ENCODE assay signal across 8 mouse cellular contexts in the genomic region with DNA sequence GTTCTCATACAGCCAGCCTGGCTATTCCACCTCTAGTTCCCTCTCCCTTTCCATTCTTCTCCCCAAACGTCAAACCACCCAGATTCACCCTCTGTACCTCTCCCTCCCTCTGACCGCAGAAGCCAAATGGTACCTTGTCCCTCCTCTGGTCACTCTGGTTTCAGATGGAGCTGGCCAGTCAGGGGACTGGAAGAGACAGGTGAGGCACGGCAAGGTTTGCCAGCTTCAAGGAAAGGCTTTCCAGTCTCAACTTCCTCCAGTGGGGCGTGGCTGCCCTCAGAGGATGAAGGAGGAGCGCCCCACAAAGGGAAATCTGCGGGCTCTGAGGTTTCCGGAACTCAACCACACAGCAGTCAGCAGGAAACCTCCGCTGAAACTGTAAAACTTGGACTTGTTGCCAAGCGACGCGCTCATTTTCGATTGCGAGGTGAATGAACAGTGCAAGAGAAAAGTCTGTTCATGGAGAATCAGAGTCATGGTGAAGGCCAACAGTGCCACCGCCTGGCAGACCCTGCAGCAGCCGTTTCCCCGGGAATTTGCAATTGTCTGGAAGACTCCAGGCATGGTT. TPM values are rescaled to one million over a fixed set of nuclear protein-coding genes. Genes with fewer than 3 reads are reported as not detected.
DNase-seq lines count a peak whose midpoint lies in the region; ATAC-seq lines count a peak whose summit lies in the region.

TSS of gene Styk1 (minus strand) at position 246 of the 568 bp plus-strand sequence.

- no peaks in the 10 kb centered on the region for H3K27me3 ChIP-seq in hindbrain, embryonic 14.5 days (ENCODE audit: control insufficient read depth, insufficient read depth, low read length)

- peak; percentile 90 for ATAC-seq in hindbrain, embryonic 14.5 days (ENCODE audit: low FRiP score)

- H3K27ac ChIP-seq in hindbrain, embryonic 14.5 days = no peak within 1 kb of the TSS

- DNase-seq in NIH3T3 (ENCODE audit: low read depth) = peak; percentile 96
- DNase-seq in cerebellum, postnatal 14 days = peak; percentile 85 to 86
- DNase-seq in frontal cortex, postnatal 25 days (ENCODE audit: low spot score in 2 of 2) = peak; percentile 68 to 72
- DNase-seq in hindbrain, embryonic 14.5 days (ENCODE audit: low spot score) = peak; percentile 88
- peak; percentile 61 to 81 for DNase-seq in layer of hippocampus, postnatal 25 days (ENCODE audit: extremely low spot score in 1 of 2, low spot score in 1 of 2)
- peak; percentile 67 for DNase-seq in lung, postnatal 14 days
- peak; percentile 86 for DNase-seq in retina, embryonic 14.5 days (ENCODE audit: low spot score)
- peak; percentile 81 to 84 for DNase-seq in thymus, postnatal 36 days

- peak within 1 kb of the TSS; percentile 37 for H3K9ac ChIP-seq in hindbrain, embryonic 14.5 days

- 0 out of 2 replicates have a peak, but pooled peaks cover 5% of the 10 kb centered on the region for H3K4me1 ChIP-seq in hindbrain, embryonic 14.5 days (replicated peaks; ENCODE audit: control insufficient read depth, insufficient read depth, low read length)

- H3K36me3 ChIP-seq in hindbrain, embryonic 14.5 days (replicated peaks; ENCODE audit: control insufficient read depth, insufficient read depth) = no peaks in the 10 kb centered on the region

- WGBS in hindbrain, embryonic 14.5 days = 1% methylated on average over 16 of the region's 16 CpGs

- H3K4me3 ChIP-seq in hindbrain, embryonic 14.5 days (replicated peaks; ENCODE audit: low read length) = peak within 1 kb of the TSS; percentile 29

- no peaks in the 10 kb centered on the region for H3K9me3 ChIP-seq in hindbrain, embryonic 14.5 days (ENCODE audit: control insufficient read depth, low read length)

- H3K4me2 ChIP-seq in hindbrain, embryonic 14.5 days (replicated peaks) = peak within 1 kb of the TSS; percentile 63

RNA-seq across cellular contexts. Expression of gene Styk1, which starts in this region (rescaled TPM):
- 4.3 and 4.9 TPM in 2 replicates for polyA plus RNA-seq in hindbrain, embryonic 14.5 days (2014; fragmentation: Nextera tagmentation; extraction: Ambion mirVana)
- 1 to 10 TPM in 1 of 2 experiments, under 1 TPM in 1; 0.59 to 1.5 TPM for total RNA-seq in layer of hippocampus, postnatal 25 days (2021)
